Comparison of ENCODE assay signal across 22 mouse cellular contexts in genomic region chr3:85619345-85619744, GRCm38 (mm10).
"Had no signal": no experiment of that assay in that cellular context is flagged by ENCODE, and none has a peak within 500 bp of the region (broad histone marks: within the 10 kb centered on the region; RNA-seq: fewer than 3 reads in every experiment).

No protein-coding gene starts in this region.

- H3K27ac ChIP-seq: heart, embryonic 10.5 days; hindbrain, embryonic 10.5 days; hindbrain, embryonic 12.5 days; hindbrain, embryonic 14.5 days; intestine, embryonic 15.5 days; limb, embryonic 10.5 days; limb, embryonic 12.5 days; liver, embryonic 13.5 days; liver, embryonic 15.5 days had no signal

- ATAC-seq: forebrain, postnatal 0 days; hindbrain, embryonic 16.5 days; inflammation-experienced regulatory T-cells, adult 6 months; intestine, embryonic 15.5 days; intestine, postnatal 0 days had no signal

- H3K4me3 ChIP-seq: heart, embryonic 10.5 days; heart, embryonic 12.5 days; hindbrain, embryonic 10.5 days; hindbrain, embryonic 12.5 days; intestine, embryonic 15.5 days; limb, embryonic 10.5 days; limb, embryonic 12.5 days; liver, embryonic 13.5 days; liver, embryonic 15.5 days had no signal

- DNase-seq: forebrain, postnatal 0 days; gastrocnemius, postnatal 10 days; gastrocnemius, postnatal 25 days; heart, adult 18-20 months; heart, postnatal 10 days; kidney, adult 18-20 months; kidney, postnatal 4 days; layer of hippocampus, adult 9-11 months; liver; liver, embryonic 13.5 days had no signal
